Mouse (Mus musculus) embryonic facial prominence, embryonic 13.5 days (tissue): Measurements from ENCODE around the gene Cdyl. TPM values are rescaled to one million over a fixed set of nuclear protein-coding genes. Genes with fewer than 3 reads are reported as not detected.

Experiments used
- ATAC-seq: fragments of 200-750 bp; cut with Nextera tagmentation; 2 replicates; pipeline ENCODE4 v1.8.0; 2017; ENCODE audit warnings: low read depth; ENCODE audit not compliant: insufficient number of reproducible peaks, insufficient read depth, low FRiP score, low TSS enrichment
- H3K27ac ChIP-seq: fragments of 300-500 bp; sonication (generic); 2 replicates; pipeline ENCODE4 v1.5.1; 2015; ENCODE audit warnings: moderate library complexity, mild to moderate bottlenecking, inconsistent platforms
- H3K27me3 ChIP-seq: fragments of 300-500 bp; sonication (generic); 2 replicates; pipeline ENCODE4 v1.6.1; 2015; ENCODE audit warnings: mild to moderate bottlenecking, inconsistent platforms
- H3K36me3 ChIP-seq: fragments of 300-500 bp; sonication (generic); 2 replicates; pipeline ENCODE4 v1.6.1; 2015; ENCODE audit warnings: mild to moderate bottlenecking, inconsistent platforms
- H3K4me1 ChIP-seq: fragments of 300-500 bp; sonication (generic); 2 replicates; pipeline ENCODE4 v1.6.1; 2015; ENCODE audit warnings: inconsistent platforms
- H3K4me2 ChIP-seq: fragments of 300-500 bp; sonication (generic); 2 replicates; pipeline ENCODE4 v1.6.1; 2015; ENCODE audit warnings: moderate library complexity, mild to moderate bottlenecking, inconsistent platforms
- H3K4me3 ChIP-seq: fragments of 300-500 bp; sonication (generic); 2 replicates; pipeline ENCODE4 v1.5.1; 2015; ENCODE audit warnings: mild to moderate bottlenecking, inconsistent platforms
- H3K9ac ChIP-seq: fragments of 300-500 bp; sonication (generic); 2 replicates; pipeline ENCODE4 v1.6.1; 2015; ENCODE audit warnings: mild to moderate bottlenecking, inconsistent platforms
- H3K9me3 ChIP-seq: fragments of 300-500 bp; sonication (generic); 2 replicates; pipeline ENCODE4 v1.6.1; 2016; ENCODE audit warnings: inconsistent platforms
- WGBS: fragments of 180-500 bp; shearing (Covaris S2); methylation state at CpG from one replicate; pipeline ENCODE4 v1.1.7; 2015; ENCODE audit warnings: mixed read lengths; 5-methylcytosine and 5-hydroxymethylcytosine counted together
- polyA plus RNA-seq: library from polyadenylated mRNA; unstranded; fragments of >200 nt; fragmentation: Nextera tagmentation; extraction: Ambion mirVana; gene quantifications from 2 replicates; pipeline ENCODE4 v1.2.1, GENCODE M21; 2015

The Cdyl gene
- polyA plus RNA-seq, 1 experiment from 2014 or later, result 12.1 TPM

- H3K4me1 ChIP-seq, result no peaks in the 10 kb centered on the region
- H3K36me3 ChIP-seq, result no peaks in the 10 kb centered on the region
- H3K9me3 ChIP-seq, result no peaks in the 10 kb centered on the region
- WGBS, result 85% methylated on average over 4 of the region's 4 CpGs
- no peak overlapping the region for H3K4me2 ChIP-seq
- no peak overlapping the region for H3K27ac ChIP-seq
- H3K9ac ChIP-seq, result no peak overlapping the region
- ATAC-seq, result no peak
- H3K27me3 ChIP-seq, result no peaks in the 10 kb centered on the region
- H3K4me3 ChIP-seq, result no peak overlapping the region
Measured at GRCm38 (mm10) chr13:35717658-35718057, 58.0 kb downstream of the Cdyl start.

DNA sequence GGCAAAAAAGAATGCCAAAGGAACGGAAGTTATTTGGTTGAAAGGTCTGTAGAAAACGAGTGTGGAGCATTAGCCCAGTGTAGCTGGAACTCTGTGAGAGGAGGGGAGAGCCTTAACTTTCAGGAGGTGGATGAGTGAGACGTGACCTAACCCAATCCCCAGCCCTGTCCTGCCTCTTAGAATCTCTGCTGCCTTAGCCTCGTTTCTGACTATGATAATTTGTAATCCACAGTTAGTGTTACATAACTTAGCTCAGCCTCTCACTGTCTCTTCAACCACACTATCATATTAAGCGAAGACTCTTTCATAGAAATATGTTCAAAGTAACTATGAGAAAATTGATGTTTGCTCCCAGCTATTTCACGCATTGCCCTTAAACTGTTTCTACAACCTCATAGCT, 59.9 kb downstream of the Cdyl start:
- no peaks in the 10 kb centered on the region for H3K36me3 ChIP-seq
- H3K4me2 ChIP-seq, result no peak overlapping the region
- H3K9ac ChIP-seq, result no peak overlapping the region
- H3K27ac ChIP-seq, result no peak overlapping the region
- no peaks in the 10 kb centered on the region for H3K9me3 ChIP-seq
- H3K4me1 ChIP-seq, result no peaks in the 10 kb centered on the region
- H3K4me3 ChIP-seq, result no peak overlapping the region
- no peak for ATAC-seq
- WGBS, result 80% methylated on average over 6 of the region's 6 CpGs
- no peaks in the 10 kb centered on the region for H3K27me3 ChIP-seq

- Histone ChIP-seq H3K4me1 (no peaks in the 10 kb centered on the region), H3K36me3 (no peaks in the 10 kb centered on the region), H3K4me3 (no peak overlapping the region), H3K9me3 (no peaks in the 10 kb centered on the region), H3K9ac (no peak overlapping the region), H3K27ac (no peak overlapping the region), H3K27me3 (no peaks in the 10 kb centered on the region), H3K4me2 (no peak overlapping the region)
- 66% methylated on average over 1 of the region's 1 CpGs for WGBS
- ATAC-seq, result no peak
Measured at GRCm38 (mm10) chr13:35723073-35723472, 63.4 kb downstream of the Cdyl start.

DNA sequence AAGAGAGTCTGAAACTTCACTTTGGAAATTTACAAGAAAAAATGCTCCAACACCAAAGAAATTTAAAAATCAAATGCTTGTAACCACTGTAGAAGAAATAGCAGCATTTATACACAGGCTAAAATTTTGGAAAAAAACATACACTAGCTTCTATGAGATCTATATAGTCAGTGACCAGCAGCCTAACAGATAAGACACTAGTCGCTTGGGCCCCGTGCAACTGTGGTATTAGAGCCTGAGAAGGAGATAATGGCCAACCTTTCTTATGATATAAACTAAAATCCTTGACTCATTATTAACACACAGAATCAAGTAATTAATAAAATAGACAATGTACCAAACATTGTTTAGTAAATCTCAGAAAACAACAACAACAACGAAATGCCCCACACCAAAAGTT, 66.4 kb downstream of the Cdyl start:
- H3K27me3 ChIP-seq, result no peaks in the 10 kb centered on the region
- no peak overlapping the region for H3K4me2 ChIP-seq
- WGBS, result 90% methylated on average over 3 of the region's 3 CpGs
- no peak overlapping the region for H3K9ac ChIP-seq
- no peaks in the 10 kb centered on the region for H3K36me3 ChIP-seq
- no peak overlapping the region for H3K4me3 ChIP-seq
- no peaks in the 10 kb centered on the region for H3K4me1 ChIP-seq
- no peak overlapping the region for H3K27ac ChIP-seq
- H3K9me3 ChIP-seq, result no peaks in the 10 kb centered on the region
- no peak for ATAC-seq

GRCm38 (mm10) chr13:35732131-35732530, 72.5 kb downstream of the Cdyl start:
- H3K9ac ChIP-seq, result no peak overlapping the region
- no peak overlapping the region for H3K4me2 ChIP-seq
- ATAC-seq, result no peak
- no peaks in the 10 kb centered on the region for H3K4me1 ChIP-seq
- no peak overlapping the region for H3K27ac ChIP-seq
- WGBS, result 87% methylated on average over 4 of the region's 4 CpGs
- H3K9me3 ChIP-seq, result no peaks in the 10 kb centered on the region
- no peak overlapping the region for H3K4me3 ChIP-seq
- no peaks in the 10 kb centered on the region for H3K27me3 ChIP-seq
- no peaks in the 10 kb centered on the region for H3K36me3 ChIP-seq

DNA sequence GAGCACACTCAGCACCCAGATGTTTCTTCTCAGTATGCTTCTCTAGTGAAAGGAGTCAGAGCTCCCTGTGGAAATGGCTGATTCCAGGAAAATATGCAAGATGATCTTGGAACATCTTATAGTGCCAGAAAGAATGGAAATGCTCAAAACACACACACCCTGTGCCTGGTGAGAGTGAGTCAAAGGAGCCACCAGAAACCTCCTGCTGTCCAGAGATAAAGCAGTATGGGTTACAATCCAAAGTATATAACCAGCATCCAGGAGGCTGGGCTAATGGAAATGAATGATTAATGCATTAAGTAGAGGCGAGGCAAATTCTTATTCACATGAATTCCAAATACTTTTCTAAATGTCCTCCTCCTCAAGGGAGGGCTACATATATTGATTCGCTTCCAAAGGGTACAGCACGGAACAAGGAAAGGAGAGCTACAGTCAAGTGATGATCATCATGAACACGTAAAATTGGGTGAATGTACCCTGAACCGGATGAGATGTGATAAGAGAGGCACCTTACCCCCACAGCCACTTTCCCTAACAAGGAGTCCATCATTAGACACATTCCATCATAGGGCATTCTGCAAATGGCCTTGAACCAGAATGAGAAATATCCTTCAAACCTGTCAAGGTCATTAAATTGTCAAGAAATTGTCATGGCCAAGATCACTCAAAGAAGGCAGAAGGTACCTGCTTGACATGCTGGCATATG, 73.4 kb downstream of the Cdyl start:
- Histone ChIP-seq H3K4me3 (no peak overlapping the region), H3K27ac (no peak overlapping the region), H3K9me3 (no peaks in the 10 kb centered on the region), H3K27me3 (peaks cover 4% of the 10 kb centered on the region; the same call in 1 of the 2 replicates), H3K36me3 (no peaks in the 10 kb centered on the region), H3K9ac (no peak overlapping the region), H3K4me1 (no peaks in the 10 kb centered on the region), H3K4me2 (no peak overlapping the region)
- WGBS, result 89% methylated on average over 5 of the region's 5 CpGs
- no peak for ATAC-seq

GRCm38 (mm10) chr13:35737565-35737964, 77.9 kb downstream of the Cdyl start:
- Histone ChIP-seq H3K4me2 (no peak overlapping the region), H3K27ac (no peak overlapping the region), H3K9ac (no peak overlapping the region), H3K4me3 (no peak overlapping the region), H3K4me1 (peaks cover 2% of the 10 kb centered on the region), H3K27me3 (peaks cover 34% of the 10 kb centered on the region), H3K36me3 (no peaks in the 10 kb centered on the region), H3K9me3 (no peaks in the 10 kb centered on the region)
- 6% methylated on average over 2 of the region's 2 CpGs for WGBS
- ATAC-seq, result no peak

DNA sequence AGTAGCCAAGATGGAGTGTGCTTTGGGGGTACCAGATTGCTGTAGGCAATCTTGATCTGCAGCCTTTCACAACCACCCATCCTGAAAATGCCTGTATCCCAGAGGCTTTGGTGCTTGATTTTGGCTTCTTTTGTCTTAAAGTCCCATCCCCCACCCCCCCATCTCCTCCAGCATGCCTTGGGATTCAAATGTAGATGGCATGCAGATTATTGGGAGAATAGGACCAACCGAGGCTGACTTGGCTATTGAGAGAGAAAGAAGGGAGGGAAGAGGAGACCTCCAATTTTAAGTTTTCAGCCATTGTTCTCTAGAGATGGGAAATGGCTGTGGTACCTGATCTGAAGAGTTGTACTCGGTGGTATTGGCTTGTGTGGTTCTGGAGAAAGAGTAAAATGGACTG, 78.6 kb downstream of the Cdyl start:
- no peak overlapping the region for H3K4me3 ChIP-seq
- ATAC-seq, result no peak

GRCm38 (mm10) chr13:35739473-35739872, 79.8 kb downstream of the Cdyl start:
- WGBS, result 13% methylated on average over 10 of the region's 10 CpGs

More for the DNA sequence above, 78.6 kb downstream of the Cdyl start:
- Histone ChIP-seq H3K9ac (no peak overlapping the region), H3K4me2 (no peak overlapping the region), H3K27me3 (peaks cover 34% of the 10 kb centered on the region), H3K4me1 (peaks cover 9% of the 10 kb centered on the region), H3K36me3 (no peaks in the 10 kb centered on the region), H3K9me3 (no peaks in the 10 kb centered on the region), H3K27ac (no peak overlapping the region)
- 5% methylated on average over 2 of the region's 2 CpGs for WGBS

DNA sequence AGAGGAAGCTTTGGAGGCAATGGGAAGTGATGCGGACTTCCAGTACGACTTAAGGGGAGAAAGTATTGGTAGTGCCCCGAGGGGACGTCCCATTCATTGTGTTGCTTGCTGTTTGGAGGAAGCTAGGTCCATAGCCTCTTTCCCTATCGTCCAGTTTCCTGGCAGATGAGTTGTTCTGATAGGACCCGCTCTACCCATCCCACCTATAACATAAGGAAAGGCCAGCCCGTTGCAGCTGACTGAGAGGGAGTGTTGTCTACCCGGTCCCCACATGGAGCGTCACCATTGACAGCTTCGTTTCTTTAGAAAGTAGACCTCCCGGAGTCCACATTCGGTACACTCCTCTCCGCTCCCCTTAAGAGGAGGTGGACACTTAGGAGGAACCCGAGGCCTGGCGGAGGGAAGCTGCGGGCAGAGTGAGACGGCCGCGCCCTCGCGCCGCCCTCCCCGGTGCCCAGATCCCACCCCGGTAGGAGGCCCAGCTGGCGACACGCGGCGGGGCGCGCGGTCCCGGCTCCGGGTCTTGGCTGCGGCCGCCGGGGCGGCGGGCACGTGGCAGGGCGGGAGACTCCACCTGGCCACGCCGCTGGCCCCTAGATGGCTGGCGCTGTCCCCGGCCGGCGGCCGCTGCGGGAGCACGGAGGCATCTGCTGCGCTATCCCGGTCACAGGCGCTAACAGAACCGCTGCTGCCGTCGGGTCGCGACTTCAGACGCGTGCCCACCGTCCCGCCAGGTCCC, 80.8 kb downstream of the Cdyl start:
- Histone ChIP-seq H3K36me3 (no peaks in the 10 kb centered on the region), H3K4me1 (peaks cover 12% of the 10 kb centered on the region), H3K4me2 (peak overlapping the region; percentile 66), H3K9ac (peak overlapping the region; percentile 63), H3K4me3 (peak overlapping the region; percentile 92), H3K27ac (no peak overlapping the region), H3K27me3 (peaks cover 34% of the 10 kb centered on the region), H3K9me3 (no peaks in the 10 kb centered on the region)
- ATAC-seq, result peak; percentile 81
- WGBS, result under 1% methylated on average over 48 of the region's 61 CpGs

More at GRCm38 (mm10) chr13:35739473-35739872, 79.8 kb downstream of the Cdyl start:
- Histone ChIP-seq H3K9ac (no peak overlapping the region), H3K27me3 (peaks cover 34% of the 10 kb centered on the region), H3K36me3 (no peaks in the 10 kb centered on the region), H3K9me3 (no peaks in the 10 kb centered on the region), H3K4me1 (peaks cover 12% of the 10 kb centered on the region), H3K4me3 (no peak overlapping the region), H3K4me2 (no peak overlapping the region), H3K27ac (no peak overlapping the region)
- ATAC-seq, result no peak

GRCm38 (mm10) chr13:35741040-35741619, 81.5 kb downstream of the Cdyl start:
- H3K4me1 ChIP-seq, result peaks cover 12% of the 10 kb centered on the region
- H3K4me3 ChIP-seq, result peak overlapping the region; percentile 92
- under 1% methylated on average over 63 of the region's 68 CpGs for WGBS
- peaks cover 5% of the 10 kb centered on the region for H3K9me3 ChIP-seq
- peak overlapping the region; percentile 91 for H3K27ac ChIP-seq
- H3K27me3 ChIP-seq, result peaks cover 34% of the 10 kb centered on the region
- peak overlapping the region; percentile 66 for H3K4me2 ChIP-seq
- H3K9ac ChIP-seq, result peak overlapping the region; percentile 93
- H3K36me3 ChIP-seq, result peaks cover 4% of the 10 kb centered on the region; the same call in 1 of the 2 replicates
- peak; percentile 94 for ATAC-seq
